Mouse (Mus musculus) hindlimb bud, embryonic 11.5 days (tissue): ENCODE results near the gene Snhg11.

Experiments used
- DNase-seq: peaks from one replicate; pipeline ENCODE4 v3.0.0-alpha.2; 2012; ENCODE audit warnings: low read depth, low spot score; ENCODE audit errors: extremely low spot score

The Snhg11 gene

DNA sequence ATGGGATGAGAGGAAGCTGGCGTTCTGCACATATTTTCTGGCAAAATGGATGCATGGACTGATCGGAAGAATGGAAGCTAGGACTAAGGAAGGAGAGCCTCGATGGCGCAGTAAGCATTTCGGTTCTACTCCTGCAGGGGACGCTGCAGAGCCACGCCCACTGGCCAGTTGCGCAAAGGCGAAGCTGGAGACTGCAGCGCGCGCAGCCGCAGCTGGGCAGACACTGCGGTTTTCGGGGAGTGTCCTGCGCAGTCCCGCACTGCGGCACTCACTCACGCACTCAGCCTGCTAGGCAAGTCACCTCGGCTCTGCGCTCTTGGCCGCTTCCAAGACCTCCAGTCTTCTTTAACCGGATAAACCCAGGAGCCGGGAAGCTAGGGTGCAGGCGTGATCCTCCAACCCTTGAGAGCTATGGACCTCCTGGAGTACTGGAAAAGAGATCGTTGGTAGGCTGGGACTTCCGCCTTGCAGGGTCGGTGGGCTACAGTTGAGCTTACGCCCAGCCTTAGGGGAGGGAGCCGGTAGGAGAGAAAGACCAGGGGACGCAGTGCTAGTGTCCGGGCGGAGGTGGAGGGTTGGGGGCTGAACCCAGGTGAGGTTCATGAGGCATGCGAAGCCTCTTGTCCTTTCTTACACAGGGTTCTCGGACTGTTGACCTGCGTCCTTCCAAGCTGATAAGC is at the start of gene Snhg11:
TSS of gene Snhg11 (plus strand) at position 196 of the 680 bp plus-strand sequence.
- no peak for DNase-seq

- no peak for DNase-seq
These were observed 41.1 kb upstream of the Snhg11 start for GRCm38 (mm10) chr2:158334356-158334755.

GRCm38 (mm10) chr2:158337698-158338097 is 37.7 kb upstream of the Snhg11 start:
- DNase-seq, result no peak

DNA sequence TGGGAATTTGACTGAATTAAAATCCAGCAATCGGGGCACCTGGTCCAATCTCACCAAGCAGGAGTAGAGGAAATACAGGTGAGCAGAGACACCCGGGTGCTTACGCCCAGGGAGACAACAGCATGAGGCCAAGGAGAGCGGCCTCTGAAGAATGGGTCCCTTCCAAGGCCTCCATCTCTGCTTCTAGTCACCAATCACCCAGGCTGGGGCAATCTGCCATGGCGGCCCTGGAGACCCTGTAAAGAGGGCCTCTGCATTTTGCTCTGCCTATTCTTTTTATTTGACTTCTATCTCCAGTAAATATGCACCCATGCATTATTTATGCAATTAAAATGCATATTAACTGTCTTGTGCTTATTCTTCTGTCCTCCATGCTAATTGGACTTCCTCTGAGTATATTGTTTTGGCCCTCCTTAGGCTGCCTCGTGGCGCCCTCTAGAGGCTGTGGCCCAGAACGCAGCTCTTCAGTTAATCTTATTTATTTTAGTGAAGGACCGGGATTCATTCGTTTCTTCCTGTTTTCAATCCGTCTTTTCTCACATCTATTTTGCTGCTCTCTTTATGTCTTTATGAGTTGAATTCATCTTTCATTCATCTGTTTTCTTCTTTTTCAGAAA is 35.4 kb upstream of the Snhg11 start:
- DNase-seq, result no peak

DNA sequence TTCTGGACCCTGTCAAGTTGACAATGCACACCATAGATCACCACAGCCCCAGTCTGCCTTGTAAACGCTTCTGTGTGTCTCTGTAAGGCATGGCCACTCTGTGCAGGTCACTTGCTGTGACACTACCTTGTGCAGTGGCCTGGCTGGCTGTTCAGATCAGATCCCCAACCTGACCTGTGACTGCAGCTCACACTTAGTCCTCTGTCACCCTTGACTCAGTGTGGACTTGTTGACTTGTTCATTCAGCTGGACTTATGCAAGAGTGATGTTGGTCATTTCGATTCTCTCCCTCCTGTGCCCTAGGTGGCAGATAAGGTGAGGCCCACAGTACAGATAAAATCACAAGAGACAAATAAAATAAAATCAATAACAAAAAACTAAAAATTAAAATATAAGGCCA is 34.1 kb upstream of the Snhg11 start:
- DNase-seq, result no peak

- DNase-seq, result no peak
These were observed 31.9 kb upstream of the Snhg11 start for GRCm38 (mm10) chr2:158343495-158343894.

DNA sequence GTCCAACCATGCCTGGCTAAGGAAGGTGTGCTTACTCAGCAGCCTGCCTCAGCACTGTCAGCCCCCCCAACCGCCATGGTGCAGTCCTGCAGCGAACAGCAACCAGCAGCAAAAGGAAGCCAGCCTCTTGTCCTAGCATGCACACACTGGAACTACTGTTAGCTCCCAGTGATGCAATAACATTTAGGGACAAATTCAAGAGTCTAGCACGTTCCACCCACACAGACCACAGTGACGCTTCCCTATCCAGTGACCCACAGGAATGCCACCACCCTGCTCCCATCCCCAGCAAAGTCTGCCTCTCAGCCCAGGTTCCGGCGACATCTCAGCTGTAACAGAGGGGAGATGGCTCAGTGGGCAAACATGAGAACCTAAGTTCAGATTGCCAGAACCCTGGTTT is 29.0 kb upstream of the Snhg11 start:
- no peak for DNase-seq

DNA sequence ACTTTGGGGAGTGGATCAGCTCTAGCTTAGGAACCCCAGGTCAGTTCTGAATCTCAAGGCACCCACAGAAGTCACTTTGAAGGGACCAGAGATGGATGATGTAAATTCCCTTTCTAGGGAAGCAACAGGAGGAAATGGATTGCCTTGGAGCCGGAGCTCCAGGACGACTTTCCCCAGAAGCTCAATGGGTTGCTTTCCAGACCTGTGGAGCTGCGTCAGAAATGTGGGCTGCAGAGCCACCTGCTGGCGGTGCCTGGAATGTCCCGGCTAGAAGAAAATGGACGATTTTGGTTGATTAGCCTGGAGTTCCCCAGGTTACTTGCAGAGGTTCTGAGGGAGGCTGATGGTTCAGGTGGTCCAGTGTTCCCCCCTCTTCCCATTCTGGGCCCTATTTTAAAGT is 27.6 kb upstream of the Snhg11 start:
- DNase-seq, result peak; percentile 44

DNA sequence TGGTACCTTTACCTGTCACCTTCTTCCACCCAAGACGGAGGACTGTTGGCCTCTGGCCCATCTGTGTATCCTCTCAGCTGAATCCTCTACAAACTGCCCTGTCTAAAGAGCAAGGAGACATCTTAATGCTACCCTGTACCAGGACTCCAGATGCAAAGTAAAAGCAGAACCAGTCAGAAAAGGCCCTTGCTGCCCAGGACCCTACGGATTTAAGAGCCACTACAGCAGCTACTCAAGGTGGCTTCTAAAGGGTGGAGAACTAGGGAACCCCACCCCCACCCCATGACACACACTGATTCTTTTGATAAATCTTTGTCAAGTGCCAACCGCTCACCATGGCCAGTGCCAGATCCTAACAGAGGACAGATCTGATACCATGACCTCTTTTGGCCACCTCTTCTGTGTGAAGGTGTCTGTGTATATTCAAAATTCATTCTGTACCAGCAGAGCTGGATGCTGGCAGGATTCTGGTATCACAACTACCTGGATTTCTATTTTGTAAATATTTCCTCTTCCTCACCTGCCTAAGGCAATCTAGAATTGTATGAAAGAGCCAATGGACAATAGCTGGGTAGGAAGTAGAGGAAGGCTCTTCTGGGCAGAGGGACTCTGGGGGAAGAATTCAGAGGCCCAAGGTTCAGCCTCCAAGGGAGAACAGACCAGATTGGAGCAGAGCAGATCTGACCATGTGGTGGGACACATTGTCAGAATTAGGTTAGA is 22.5 kb upstream of the Snhg11 start:
- DNase-seq, result no peak

- DNase-seq, result no peak
These were observed 20.9 kb upstream of the Snhg11 start for GRCm38 (mm10) chr2:158354348-158355114.

DNA sequence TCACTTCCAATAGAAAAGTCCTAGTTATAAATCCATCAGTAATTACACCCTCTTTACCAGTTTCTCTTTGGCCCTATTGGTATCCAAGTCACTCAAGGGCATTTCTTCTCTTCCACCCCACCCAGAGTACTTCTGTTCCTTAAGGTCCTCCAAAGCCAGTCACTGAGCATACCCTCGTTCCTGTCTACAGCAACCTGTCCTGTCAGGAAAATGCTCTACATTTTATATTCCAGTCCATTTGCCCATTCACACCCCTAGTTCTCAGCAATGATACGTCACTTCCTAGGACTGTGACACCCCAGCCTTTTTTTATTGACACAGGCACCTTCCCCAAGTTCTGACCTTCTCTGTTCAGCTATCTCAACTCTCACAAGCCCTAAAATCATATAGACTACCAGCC is 20.2 kb upstream of the Snhg11 start:
- DNase-seq, result no peak

DNA sequence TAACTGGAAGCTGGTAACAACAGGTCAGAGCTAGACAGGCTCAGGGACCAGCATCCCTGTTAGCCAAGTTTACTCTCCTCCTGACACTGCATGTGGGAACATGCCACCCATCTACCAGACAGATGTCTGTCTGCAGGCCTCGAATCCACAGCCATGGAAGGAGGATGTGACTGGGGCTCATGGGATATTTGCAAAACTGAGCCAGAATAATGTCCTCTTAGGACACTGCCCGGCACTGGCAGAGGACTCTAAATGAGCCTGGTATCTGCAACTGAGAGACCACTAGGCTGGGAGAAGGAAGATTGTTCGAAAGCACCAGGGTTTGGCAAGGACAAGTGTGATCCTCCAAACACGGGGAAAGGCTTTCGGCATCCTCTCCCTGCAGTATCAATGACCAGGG is 19.3 kb upstream of the Snhg11 start:
- no peak for DNase-seq

DNA sequence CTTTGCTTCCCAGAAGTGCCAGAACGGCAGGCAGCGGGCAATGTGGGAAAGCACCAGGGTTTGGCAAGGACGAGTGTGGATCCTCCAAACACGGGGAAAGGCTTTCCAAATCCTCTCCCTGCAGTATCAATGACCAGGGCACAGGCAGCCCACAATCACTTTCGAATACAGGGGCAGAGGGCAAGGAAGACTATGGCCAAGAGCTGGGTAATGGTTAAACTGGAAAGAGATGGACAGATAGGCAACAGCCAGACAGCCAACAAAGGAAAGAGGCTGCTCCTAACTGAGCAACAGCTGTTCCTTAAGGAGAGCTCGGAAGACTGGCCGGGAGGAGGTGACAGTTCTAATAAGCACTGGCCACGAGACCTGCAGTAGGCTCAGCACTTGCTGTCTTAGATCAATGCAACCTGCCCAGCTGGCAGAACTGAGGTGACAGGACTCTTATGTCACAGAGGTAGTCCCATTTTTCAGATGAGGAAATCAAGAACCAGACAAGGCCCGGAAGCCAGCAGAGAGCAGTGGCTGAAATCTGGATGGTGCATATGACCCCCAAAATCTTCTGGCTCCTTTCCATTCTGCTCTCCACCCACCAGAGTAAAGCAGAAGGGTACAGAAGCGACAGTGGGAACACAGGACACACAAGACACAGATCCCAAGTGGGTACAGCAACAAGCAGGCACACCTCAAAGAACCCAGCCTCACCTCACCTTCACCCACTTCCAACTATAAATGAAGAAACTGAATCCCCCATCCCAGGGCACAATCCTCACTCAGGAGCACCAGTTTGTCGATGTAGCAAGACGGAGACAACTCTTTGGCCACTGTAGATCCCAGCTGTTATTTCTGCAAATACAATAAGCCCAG is 15.4 kb upstream of the Snhg11 start:
- no peak for DNase-seq

DNA sequence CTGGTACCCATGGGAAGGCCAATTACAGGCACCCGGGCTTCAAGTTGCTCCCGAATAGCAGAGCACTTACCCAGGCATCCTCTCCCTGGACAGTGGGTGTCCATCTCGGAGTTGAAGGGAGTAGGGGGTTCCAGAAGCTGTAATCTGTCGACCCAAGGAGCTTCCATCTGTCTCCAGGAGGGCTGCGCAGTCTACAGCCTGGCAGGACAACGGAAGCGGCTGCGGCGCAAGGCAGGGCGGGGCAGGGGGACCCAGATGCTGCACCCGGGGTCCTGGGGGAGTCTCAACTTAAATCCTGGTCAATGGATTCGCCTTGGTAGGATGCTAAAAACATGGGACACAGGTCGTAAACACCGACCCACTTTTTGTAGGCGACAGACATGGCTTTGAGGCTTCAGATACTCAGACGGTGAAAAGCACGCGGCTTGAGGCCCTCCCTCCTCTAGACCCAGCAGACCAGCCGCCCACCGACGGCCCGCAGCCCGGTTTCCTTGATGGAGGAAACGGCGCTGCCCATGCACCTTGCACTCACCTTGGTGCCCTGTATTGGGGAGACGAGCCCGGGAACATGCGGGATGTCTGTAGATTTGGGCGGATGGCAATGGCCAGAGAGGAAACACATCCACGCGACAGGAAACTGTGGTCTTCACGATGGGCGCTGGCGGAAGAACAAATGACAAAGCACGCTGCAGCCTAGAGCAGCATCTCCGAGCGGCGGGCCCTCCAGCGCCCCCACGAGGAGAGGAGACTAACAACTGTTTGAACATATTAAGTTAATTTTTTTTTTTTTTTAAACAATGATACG is 14.4 kb upstream of the Snhg11 start:
- DNase-seq, result peak; percentile 71

DNA sequence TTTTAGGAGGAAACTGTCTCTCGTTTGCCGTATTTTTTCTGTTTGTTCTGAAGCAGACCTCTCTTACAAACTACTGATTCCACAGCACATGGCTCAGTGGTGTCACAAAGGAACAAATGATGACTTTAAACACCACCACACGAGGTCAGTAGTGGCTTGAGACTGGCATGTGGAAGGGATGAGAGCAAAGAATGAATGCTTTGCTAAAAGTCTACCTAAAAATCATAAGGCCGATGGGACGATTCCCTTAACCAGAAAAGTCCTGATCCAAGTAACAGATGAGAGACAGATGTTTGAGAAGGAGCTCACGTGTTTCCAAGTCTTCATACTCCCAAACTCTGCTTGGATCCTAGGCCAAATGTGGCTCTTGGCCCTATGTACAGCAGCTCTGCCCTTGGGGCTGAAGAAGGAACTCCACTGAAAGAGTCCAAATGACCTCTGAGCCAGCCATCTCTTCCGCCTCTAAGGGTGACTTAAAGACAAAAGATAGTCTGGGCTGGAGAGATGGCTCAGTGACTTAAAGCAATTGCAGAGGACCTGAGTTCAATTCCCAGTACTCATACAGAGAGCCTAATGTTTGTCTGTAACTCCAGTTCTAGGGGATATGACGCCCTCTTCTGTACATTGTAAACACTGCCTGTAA is 13.6 kb upstream of the Snhg11 start:
- no peak for DNase-seq

DNA sequence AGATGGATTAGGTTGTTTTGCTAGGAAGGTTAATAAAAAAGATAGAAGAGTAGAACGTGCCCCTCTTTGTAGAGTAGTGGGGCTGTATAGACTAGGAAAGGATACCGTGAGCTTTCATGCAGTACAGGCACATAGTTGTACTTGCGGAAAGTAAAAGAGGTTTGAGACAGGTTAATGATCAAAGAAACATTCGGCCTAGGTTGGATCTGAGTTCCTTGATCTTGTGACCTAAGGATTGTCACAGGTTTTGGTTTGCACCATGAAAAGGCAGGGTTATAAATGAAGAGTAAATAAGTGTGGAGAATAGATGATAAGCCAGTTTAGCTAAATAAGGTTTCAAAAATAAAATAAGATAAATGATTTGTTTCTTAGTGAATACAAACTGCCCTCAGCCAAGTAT is 11.3 kb upstream of the Snhg11 start:
- no peak for DNase-seq

DNA sequence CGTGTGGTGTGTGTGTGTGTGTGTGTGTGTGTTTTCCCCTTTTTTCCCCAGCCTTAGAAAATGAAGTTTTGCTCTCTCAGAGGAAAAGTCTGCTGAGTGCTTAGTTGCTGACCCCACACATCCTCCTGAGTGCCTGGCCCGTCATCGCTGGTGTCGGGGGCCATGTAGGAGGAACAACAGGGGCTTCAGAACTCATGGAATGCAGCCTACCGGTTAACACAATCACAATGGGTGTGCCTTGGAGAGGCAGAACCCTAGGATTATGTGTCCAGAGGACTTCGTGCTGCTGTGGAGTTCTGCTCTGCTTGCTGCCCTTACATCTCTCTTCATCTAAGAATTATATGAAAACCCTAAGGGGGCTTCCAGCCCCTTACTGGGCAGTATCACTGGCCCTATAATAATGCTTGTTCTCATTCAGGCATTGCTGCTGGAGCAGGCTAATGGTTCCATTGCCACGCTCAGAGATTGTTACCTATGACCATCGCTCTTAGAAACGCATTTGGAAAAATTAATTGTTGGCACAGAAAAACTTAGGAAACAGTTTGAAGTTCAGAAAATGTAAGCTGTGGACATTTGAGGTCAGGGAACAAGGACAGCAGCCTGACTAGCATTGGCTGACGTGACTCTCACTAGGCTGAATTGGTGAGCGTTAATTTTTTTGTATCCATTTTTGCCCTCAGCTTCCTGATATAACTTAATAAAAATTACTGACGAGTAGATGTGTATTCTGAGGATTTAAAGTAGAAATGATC is 10.2 kb upstream of the Snhg11 start:
- DNase-seq, result no peak

- DNase-seq, result no peak
These were observed 7.8 kb upstream of the Snhg11 start for GRCm38 (mm10) chr2:158367654-158368053.

DNA sequence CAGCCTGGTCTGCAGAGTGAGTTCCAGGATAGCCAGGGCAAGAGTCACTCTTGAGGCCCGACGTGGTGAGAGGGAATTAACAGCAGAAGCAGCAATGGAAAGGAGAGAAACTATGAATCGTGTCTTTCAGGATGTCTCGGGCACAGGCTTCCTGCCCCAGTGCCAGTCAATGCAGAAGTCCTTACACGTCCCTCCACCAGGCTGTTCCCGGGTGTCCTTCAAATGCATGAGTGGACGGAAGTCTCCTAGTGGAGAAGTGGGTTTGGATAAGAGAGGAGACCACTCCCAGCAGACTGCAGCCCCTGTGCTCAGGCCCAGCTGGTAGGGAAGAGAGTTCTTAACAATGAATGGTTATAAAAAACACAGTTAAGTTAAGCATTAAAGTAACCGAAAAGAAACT is 7.1 kb upstream of the Snhg11 start:
- no peak for DNase-seq
